Mouse (Mus musculus) kidney, embryonic 14.5 days (tissue): ENCODE measurements around the gene Kcnq1. TPM values are rescaled to one million over a fixed set of nuclear protein-coding genes. Genes with fewer than 3 reads are reported as not detected.

Experiments used
- ATAC-seq: fragments of 200-750 bp; cut with Nextera tagmentation; 2 replicates; pipeline ENCODE4 v1.8.0; 2017; ENCODE audit warnings: moderate number of reproducible peaks, mild to moderate bottlenecking, moderate TSS enrichment, moderate library complexity; ENCODE audit not compliant: low FRiP score, low TSS enrichment
- H3K27ac ChIP-seq: fragments of 300-500 bp; sonication (generic); 2 replicates; pipeline ENCODE4 v1.5.1; 2014; ENCODE audit warnings: low read depth, mild to moderate bottlenecking, low read length, moderate library complexity, mixed read lengths
- H3K27me3 ChIP-seq: fragments of 300-500 bp; sonication (generic); 2 replicates; pipeline ENCODE4 v1.6.1; 2014; ENCODE audit warnings: mild to moderate bottlenecking, low read length; ENCODE audit not compliant: control insufficient read depth, insufficient read depth
- H3K36me3 ChIP-seq: fragments of 300-500 bp; sonication (generic); 2 replicates; pipeline ENCODE4 v1.6.1; 2014; ENCODE audit warnings: low read length, mixed read lengths; ENCODE audit not compliant: control insufficient read depth, insufficient read depth
- H3K4me1 ChIP-seq: fragments of 300-500 bp; sonication (generic); 2 replicates; pipeline ENCODE4 v1.6.1; 2014; ENCODE audit warnings: low read length, mixed read lengths; ENCODE audit not compliant: control insufficient read depth, insufficient read depth
- H3K4me2 ChIP-seq: fragments of 300-500 bp; sonication (generic); replicated peaks from 2 replicates; pipeline ENCODE4 v1.6.1; 2014; ENCODE audit warnings: low read depth, mild to moderate bottlenecking, low read length
- H3K4me3 ChIP-seq: fragments of 300-500 bp; sonication (generic); 2 replicates; pipeline ENCODE4 v1.5.1; 2014; ENCODE audit warnings: mild to moderate bottlenecking, low read length
- H3K9ac ChIP-seq: fragments of 300-500 bp; sonication (generic); 2 replicates; pipeline ENCODE4 v1.6.1; 2014; ENCODE audit warnings: low read depth, mild to moderate bottlenecking, low read length, moderate library complexity
- H3K9me3 ChIP-seq: fragments of 300-500 bp; sonication (generic); 2 replicates; pipeline ENCODE4 v1.6.1; 2016; ENCODE audit warnings: low read length; ENCODE audit not compliant: control insufficient read depth
- WGBS: fragments of 180-500 bp; shearing (Covaris S2); extraction: QIAGEN DNeasy Blood & Tissue Kit; methylation state at CpG from one replicate; pipeline ENCODE4 v1.1.7; 2014; 5-methylcytosine and 5-hydroxymethylcytosine counted together
- polyA plus RNA-seq: library from polyadenylated mRNA; unstranded; fragments of >200 nt; fragmentation: Nextera tagmentation; extraction: Ambion mirVana; gene quantifications from 2 replicates; pipeline ENCODE4 v1.2.1, GENCODE M21; 2014

The Kcnq1 gene
- polyA plus RNA-seq, 1 experiment from 2014 or later: 5.4 TPM

GRCm38 (mm10) chr7:143172914-143173547, 66.9 kb downstream of the Kcnq1 start:
- no peak overlapping the region for H3K4me2 ChIP-seq
- H3K27ac ChIP-seq: no peak overlapping the region
- 56% methylated on average over 5 of the region's 5 CpGs for WGBS
- no peak overlapping the region for H3K9ac ChIP-seq
- no peaks in the 10 kb centered on the region for H3K36me3 ChIP-seq
- no peaks in the 10 kb centered on the region for H3K4me1 ChIP-seq
- ATAC-seq: no peak
- no peaks in the 10 kb centered on the region for H3K9me3 ChIP-seq
- H3K4me3 ChIP-seq: no peak overlapping the region
- no peaks in the 10 kb centered on the region for H3K27me3 ChIP-seq

- no peak for ATAC-seq
- H3K36me3 ChIP-seq: no peaks in the 10 kb centered on the region
- no peaks in the 10 kb centered on the region for H3K27me3 ChIP-seq
- no peak overlapping the region for H3K4me2 ChIP-seq
- no peaks in the 10 kb centered on the region for H3K4me1 ChIP-seq
- H3K9ac ChIP-seq: no peak overlapping the region
- 65% methylated on average over 6 of the region's 6 CpGs for WGBS
- H3K9me3 ChIP-seq: no peaks in the 10 kb centered on the region
- H3K27ac ChIP-seq: no peak overlapping the region
- no peak overlapping the region for H3K4me3 ChIP-seq
Measured at GRCm38 (mm10) chr7:143174633-143175032, 68.5 kb downstream of the Kcnq1 start.

GRCm38 (mm10) chr7:143178831-143179230, 72.7 kb downstream of the Kcnq1 start:
- Histone ChIP-seq H3K27ac (no peak overlapping the region), H3K4me2 (no peak overlapping the region), H3K4me3 (no peak overlapping the region), H3K4me1 (peaks cover 8% of the 10 kb centered on the region), H3K9ac (no peak overlapping the region), H3K27me3 (no peaks in the 10 kb centered on the region), H3K36me3 (no peaks in the 10 kb centered on the region), H3K9me3 (no peaks in the 10 kb centered on the region)
- WGBS: 74% methylated on average over 2 of the region's 2 CpGs
- no peak for ATAC-seq

GRCm38 (mm10) chr7:143180761-143181160, 74.6 kb downstream of the Kcnq1 start:
- Histone ChIP-seq H3K27me3 (no peaks in the 10 kb centered on the region), H3K27ac (no peak overlapping the region)

GRCm38 (mm10) chr7:143181311-143181710, 75.1 kb downstream of the Kcnq1 start:
- Histone ChIP-seq H3K4me3 (no peak overlapping the region), H3K4me1 (peaks cover 8% of the 10 kb centered on the region), H3K27ac (no peak overlapping the region), H3K4me2 (no peak overlapping the region), H3K9me3 (no peaks in the 10 kb centered on the region), H3K36me3 (no peaks in the 10 kb centered on the region), H3K27me3 (no peaks in the 10 kb centered on the region), H3K9ac (no peak overlapping the region)
- WGBS: 83% methylated on average over 4 of the region's 4 CpGs
- no peak for ATAC-seq

More at GRCm38 (mm10) chr7:143180761-143181160, 74.6 kb downstream of the Kcnq1 start:
- Histone ChIP-seq H3K36me3 (no peaks in the 10 kb centered on the region), H3K9ac (no peak overlapping the region), H3K4me2 (no peak overlapping the region), H3K4me1 (peaks cover 8% of the 10 kb centered on the region), H3K9me3 (no peaks in the 10 kb centered on the region), H3K4me3 (no peak overlapping the region)
- WGBS: 40% methylated on average over 3 of the region's 3 CpGs
- peak; percentile 78; the same call in 1 of the 2 replicates for ATAC-seq

- H3K4me3 ChIP-seq: no peak overlapping the region
- H3K4me2 ChIP-seq: no peak overlapping the region
- H3K9me3 ChIP-seq: no peaks in the 10 kb centered on the region
- H3K27ac ChIP-seq: no peak overlapping the region
- ATAC-seq: no peak
- no peaks in the 10 kb centered on the region for H3K36me3 ChIP-seq
- no peak overlapping the region for H3K9ac ChIP-seq
- H3K27me3 ChIP-seq: no peaks in the 10 kb centered on the region
- WGBS: 86% methylated on average over 6 of the region's 6 CpGs
- H3K4me1 ChIP-seq: peaks cover 8% of the 10 kb centered on the region
Measured at GRCm38 (mm10) chr7:143185506-143185905, 79.3 kb downstream of the Kcnq1 start.

- Histone ChIP-seq H3K4me2 (no peak overlapping the region), H3K9me3 (no peaks in the 10 kb centered on the region), H3K27ac (no peak overlapping the region), H3K36me3 (no peaks in the 10 kb centered on the region), H3K4me1 (no peaks in the 10 kb centered on the region), H3K9ac (no peak overlapping the region), H3K27me3 (no peaks in the 10 kb centered on the region), H3K4me3 (no peak overlapping the region)
- 83% methylated on average over 10 of the region's 10 CpGs for WGBS
- no peak for ATAC-seq
Measured at GRCm38 (mm10) chr7:143186378-143186777, 80.2 kb downstream of the Kcnq1 start.

GRCm38 (mm10) chr7:143187181-143187580, 81.0 kb downstream of the Kcnq1 start:
- no peak overlapping the region for H3K4me3 ChIP-seq
- no peaks in the 10 kb centered on the region for H3K36me3 ChIP-seq
- no peaks in the 10 kb centered on the region for H3K4me1 ChIP-seq
- H3K4me2 ChIP-seq: no peak overlapping the region
- no peak for ATAC-seq
- 93% methylated on average over 3 of the region's 3 CpGs for WGBS
- no peaks in the 10 kb centered on the region for H3K27me3 ChIP-seq
- H3K27ac ChIP-seq: no peak overlapping the region
- H3K9ac ChIP-seq: no peak overlapping the region
- H3K9me3 ChIP-seq: no peaks in the 10 kb centered on the region

GRCm38 (mm10) chr7:143188589-143188988, 82.4 kb downstream of the Kcnq1 start:
- H3K36me3 ChIP-seq: no peaks in the 10 kb centered on the region
- 79% methylated on average over 2 of the region's 2 CpGs for WGBS
- no peak overlapping the region for H3K4me3 ChIP-seq
- no peak overlapping the region for H3K9ac ChIP-seq
- H3K27me3 ChIP-seq: no peaks in the 10 kb centered on the region
- no peaks in the 10 kb centered on the region for H3K9me3 ChIP-seq
- no peaks in the 10 kb centered on the region for H3K4me1 ChIP-seq
- no peak overlapping the region for H3K27ac ChIP-seq
- no peak overlapping the region for H3K4me2 ChIP-seq
- ATAC-seq: no peak
